Mouse (Mus musculus): ENCODE measurements around the gene Vegfb.
A peak's percentile ranks its signal among the peaks of the same experiment; 100 is the strongest.

Gene Vegfb

GRCm38 (mm10) chr19:6970460-6971085, 16.9 kb downstream of the Vegfb start:
- no peak for DNase-seq

GRCm38 (mm10) chr19:6969665-6970381, 17.6 kb downstream of the Vegfb start:
- DNase-seq = peak; percentile 67 to 70

- DNase-seq = no peak
Observed at GRCm38 (mm10) chr19:6969291-6969664, 18.2 kb downstream of the Vegfb start.

- DNase-seq = peak in 1 of 2 experiments; percentile 59
Observed at GRCm38 (mm10) chr19:6968491-6969271, 18.8 kb downstream of the Vegfb start.

GRCm38 (mm10) chr19:6956461-6956860, 31.0 kb downstream of the Vegfb start:
- no peak for DNase-seq

GRCm38 (mm10) chr19:6955424-6955823, 32.0 kb downstream of the Vegfb start:
- no peak for DNase-seq

- DNase-seq = peak in 1 of 2 experiments; percentile 73
Observed at GRCm38 (mm10) chr19:6954046-6954445, 33.4 kb downstream of the Vegfb start.

GRCm38 (mm10) chr19:6952712-6953037, 34.8 kb downstream of the Vegfb start:
- DNase-seq = peak; percentile 59 to 73

GRCm38 (mm10) chr19:6951994-6952711, 35.3 kb downstream of the Vegfb start:
- DNase-seq = peak; percentile 88 to 89

- DNase-seq = peak; percentile 96 to 98
Observed at GRCm38 (mm10) chr19:6951381-6951968, 36.0 kb downstream of the Vegfb start.

- peak; percentile 53 to 68 for DNase-seq
Observed at GRCm38 (mm10) chr19:6950613-6951153, 36.8 kb downstream of the Vegfb start.

GRCm38 (mm10) chr19:6949951-6950350, 37.5 kb downstream of the Vegfb start:
- DNase-seq = no peak

GRCm38 (mm10) chr19:6949532-6949931, 37.9 kb downstream of the Vegfb start:
- no peak for DNase-seq

GRCm38 (mm10) chr19:6948186-6948585, 39.3 kb downstream of the Vegfb start:
- DNase-seq = no peak

GRCm38 (mm10) chr19:6947742-6948141, 39.7 kb downstream of the Vegfb start:
- no peak for DNase-seq

- no peak for DNase-seq
Observed at GRCm38 (mm10) chr19:6943709-6944108, 43.7 kb downstream of the Vegfb start.

GRCm38 (mm10) chr19:6942764-6943163, 44.7 kb downstream of the Vegfb start:
- DNase-seq = no peak

GRCm38 (mm10) chr19:6942249-6942691, 45.2 kb downstream of the Vegfb start, which contains the start of gene Gpr137:
Gpr137 (minus strand) TSS chr19:6942480.
- peak; percentile 98 for DNase-seq

- peak; percentile 88 to 93 for DNase-seq
Observed at GRCm38 (mm10) chr19:6941372-6942248, 45.8 kb downstream of the Vegfb start, which contains the start of gene Bad. Bad (plus strand) TSS chr19:6941861.

- DNase-seq = no peak
Observed at GRCm38 (mm10) chr19:6940396-6941351, 46.8 kb downstream of the Vegfb start.
